Comparison of ENCODE assay signal across 8 mouse cellular contexts in the genomic region with DNA sequence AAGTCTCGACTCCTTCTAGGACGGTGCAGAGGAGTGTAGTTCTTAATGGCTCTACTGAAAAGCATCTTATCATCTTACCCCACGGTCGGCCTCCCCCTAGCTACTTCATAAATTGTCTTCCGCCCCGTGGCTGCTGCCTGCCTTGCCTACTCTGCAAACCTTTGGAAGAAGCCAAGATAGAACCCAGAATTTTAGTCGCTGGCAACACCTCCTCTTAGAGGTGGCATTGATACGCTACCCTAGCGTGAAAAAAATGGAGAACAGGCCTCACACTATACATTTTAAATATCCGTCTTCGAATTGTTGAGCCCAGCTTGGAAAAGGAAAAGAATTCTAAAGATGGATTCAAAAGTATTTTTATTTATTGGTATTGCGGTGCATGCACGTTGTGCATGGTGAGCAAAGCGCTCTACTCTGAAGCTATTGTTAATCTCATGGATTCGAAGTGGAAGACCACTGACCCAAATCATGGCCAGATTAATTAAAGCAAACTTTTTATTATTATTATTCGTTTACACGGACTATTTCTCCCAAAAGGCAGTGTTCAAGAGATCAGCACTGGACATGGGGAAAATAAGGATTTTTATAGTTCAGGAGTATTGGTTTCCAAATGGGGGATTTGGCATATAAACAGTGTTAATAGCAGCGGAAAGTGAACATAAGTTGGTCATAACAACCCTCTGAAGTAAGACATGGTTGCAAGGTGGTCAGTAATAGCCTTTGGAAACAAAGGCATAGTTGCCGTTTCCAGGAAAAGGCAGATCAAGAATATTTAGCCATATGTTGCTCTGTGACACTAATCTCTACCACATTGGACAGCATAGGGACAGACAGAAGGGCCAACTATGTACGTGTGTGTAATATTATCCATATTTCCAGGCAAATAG. TPM values are rescaled to one million over a fixed set of nuclear protein-coding genes. Genes with fewer than 3 reads are reported as not detected.
A peak's percentile ranks its signal among the peaks of the same experiment; 100 is the strongest.
DNase-seq lines count a peak whose midpoint lies in the region; ATAC-seq and TF ChIP-seq lines count a peak whose summit lies in the region.

No protein-coding gene starts in this region.

- peaks cover 23% of the 10 kb centered on the region for H3K4me1 ChIP-seq in embryonic facial prominence, embryonic 13.5 days
- H3K4me1 ChIP-seq in intestine, embryonic 16.5 days (ENCODE audit: control insufficient read depth, insufficient read depth, low read length), result peaks cover 11% of the 10 kb centered on the region
- H3K4me1 ChIP-seq in neural tube, embryonic 14.5 days (ENCODE audit: control insufficient read depth, insufficient read depth, low read length), result peaks cover 24% of the 10 kb centered on the region

- no peaks in the 10 kb centered on the region for H3K9me3 ChIP-seq in embryonic facial prominence, embryonic 13.5 days
- H3K9me3 ChIP-seq in intestine, embryonic 16.5 days (ENCODE audit: control insufficient read depth, low read length), result no peaks in the 10 kb centered on the region
- no peaks in the 10 kb centered on the region for H3K9me3 ChIP-seq in neural tube, embryonic 14.5 days (ENCODE audit: control insufficient read depth, low read length)

- peak overlapping the region; percentile 85 for H3K27ac ChIP-seq in left cerebral cortex, adult 2 months
- H3K27ac ChIP-seq in embryonic facial prominence, embryonic 13.5 days, result peak overlapping the region; percentile 92
- H3K27ac ChIP-seq in intestine, embryonic 16.5 days (ENCODE audit: low read length), result peak overlapping the region; percentile 93
- peak overlapping the region; percentile 83 for H3K27ac ChIP-seq in neural tube, embryonic 14.5 days (ENCODE audit: low read depth, low read length)

- intact Hi-C loops in left cerebral cortex, adult 2 months (cut with DNase I), result no loop called here

- peak overlapping the region; percentile 98 for H3K4me3 ChIP-seq in left cerebral cortex, adult 2 months
- H3K4me3 ChIP-seq in embryonic facial prominence, embryonic 13.5 days, result peak overlapping the region; percentile 86
- peak overlapping the region; percentile 81 for H3K4me3 ChIP-seq in intestine, embryonic 16.5 days (ENCODE audit: low read length)
- peak overlapping the region; percentile 83 for H3K4me3 ChIP-seq in neural tube, embryonic 14.5 days (ENCODE audit: low read depth, low read length)

- peaks cover 16% of the 10 kb centered on the region for H3K36me3 ChIP-seq in embryonic facial prominence, embryonic 13.5 days
- H3K36me3 ChIP-seq in intestine, embryonic 16.5 days (ENCODE audit: control insufficient read depth, insufficient read depth, low read length), result no peaks in the 10 kb centered on the region
- 0 out of 2 replicates have a peak, but pooled peaks cover 3% of the 10 kb centered on the region for H3K36me3 ChIP-seq in neural tube, embryonic 14.5 days (ENCODE audit: control insufficient read depth, insufficient read depth, low read length)

- H3K27me3 ChIP-seq in embryonic facial prominence, embryonic 13.5 days, result no peaks in the 10 kb centered on the region
- no peaks in the 10 kb centered on the region for H3K27me3 ChIP-seq in intestine, embryonic 16.5 days (replicated peaks; ENCODE audit: control insufficient read depth, insufficient read depth, low read length)
- H3K27me3 ChIP-seq in neural tube, embryonic 14.5 days (ENCODE audit: control insufficient read depth, insufficient read depth, low read length), result no peaks in the 10 kb centered on the region

- no peak for TF ChIP-seq CTCF in left cerebral cortex, adult 2 months (IDR thresholded peaks at IDR 0.05)

- peak overlapping the region; percentile 79 for H3K4me2 ChIP-seq in embryonic facial prominence, embryonic 13.5 days
- peak overlapping the region; percentile 61 for H3K4me2 ChIP-seq in intestine, embryonic 16.5 days (ENCODE audit: low read depth, low read length)
- peak overlapping the region; percentile 81 for H3K4me2 ChIP-seq in neural tube, embryonic 14.5 days (ENCODE audit: low read depth, low read length)

- WGBS in embryonic facial prominence, embryonic 13.5 days, result 4% methylated on average over 20 of the region's 20 CpGs
- WGBS in intestine, embryonic 16.5 days, result 5% methylated on average over 20 of the region's 20 CpGs
- WGBS in neural tube, embryonic 14.5 days, result 10% methylated on average over 20 of the region's 20 CpGs

- peak overlapping the region; percentile 93 for H3K9ac ChIP-seq in embryonic facial prominence, embryonic 13.5 days
- peak overlapping the region; percentile 90 for H3K9ac ChIP-seq in intestine, embryonic 16.5 days (ENCODE audit: low read depth, low read length)
- H3K9ac ChIP-seq in neural tube, embryonic 14.5 days (replicated peaks; ENCODE audit: low read depth, low read length), result peak overlapping the region; percentile 65

- DNase-seq in left cerebral cortex, adult 2 months (ENCODE audit: extremely low spot score in 1 of 2, low spot score in 2 of 2), result no peak
- DNase-seq in left cerebral cortex, adult 9 months (ENCODE audit: low spot score in 2 of 2), result no peak
- no peak for DNase-seq in right cerebral cortex, postnatal 25 days
- DNase-seq in cerebellum, adult 9-10 months, result no peak
- DNase-seq in thymus, postnatal 0 days (ENCODE audit: low spot score), result no peak

- ATAC-seq in embryonic facial prominence, embryonic 13.5 days (ENCODE audit: insufficient number of reproducible peaks, insufficient read depth, low FRiP score, low TSS enrichment, low read depth), result no peak
- no peak for ATAC-seq in intestine, embryonic 16.5 days
- no peak for ATAC-seq in neural tube, embryonic 14.5 days (ENCODE audit: low read depth)

RNA-seq across cellular contexts. Expression of a gene that starts 0.6 kb away (rescaled TPM):
- 1 to 10 TPM; 7.2 to 7.9 TPM for total RNA-seq in left cerebral cortex, adult 2 months (2021)
- polyA plus RNA-seq in embryonic facial prominence, embryonic 13.5 days (2015; fragmentation: Nextera tagmentation; extraction: Ambion mirVana), result 36.2 and 38.3 TPM in 2 replicates
- 27.0 and 28.2 TPM in 2 replicates for polyA plus RNA-seq in intestine, embryonic 16.5 days (2015; fragmentation: Nextera tagmentation; extraction: Ambion mirVana)
- polyA plus RNA-seq in neural tube, embryonic 14.5 days (2014; fragmentation: Nextera tagmentation; extraction: Ambion mirVana), result 31.9 and 33.9 TPM in 2 replicates
- polyA plus RNA-seq in thymus, postnatal 0 days (2015; fragmentation: Nextera tagmentation; extraction: Ambion mirVana), result 24.7 and 25.9 TPM in 2 replicates

RNA-seq across cellular contexts. Expression of a gene that starts 0.7 kb away (rescaled TPM):
- total RNA-seq in left cerebral cortex, adult 2 months (2021), result 100 to 1,000 TPM; 144 to 167 TPM
- 86.1 and 105 TPM in 2 replicates for polyA plus RNA-seq in embryonic facial prominence, embryonic 13.5 days (2015; fragmentation: Nextera tagmentation; extraction: Ambion mirVana)
- 220 and 272 TPM in 2 replicates for polyA plus RNA-seq in intestine, embryonic 16.5 days (2015; fragmentation: Nextera tagmentation; extraction: Ambion mirVana)
- polyA plus RNA-seq in neural tube, embryonic 14.5 days (2014; fragmentation: Nextera tagmentation; extraction: Ambion mirVana), result 136 and 151 TPM in 2 replicates
- 107 and 109 TPM in 2 replicates for polyA plus RNA-seq in thymus, postnatal 0 days (2015; fragmentation: Nextera tagmentation; extraction: Ambion mirVana)
